Mouse (Mus musculus): ENCODE measurements around the gene Grb10.

DNA sequence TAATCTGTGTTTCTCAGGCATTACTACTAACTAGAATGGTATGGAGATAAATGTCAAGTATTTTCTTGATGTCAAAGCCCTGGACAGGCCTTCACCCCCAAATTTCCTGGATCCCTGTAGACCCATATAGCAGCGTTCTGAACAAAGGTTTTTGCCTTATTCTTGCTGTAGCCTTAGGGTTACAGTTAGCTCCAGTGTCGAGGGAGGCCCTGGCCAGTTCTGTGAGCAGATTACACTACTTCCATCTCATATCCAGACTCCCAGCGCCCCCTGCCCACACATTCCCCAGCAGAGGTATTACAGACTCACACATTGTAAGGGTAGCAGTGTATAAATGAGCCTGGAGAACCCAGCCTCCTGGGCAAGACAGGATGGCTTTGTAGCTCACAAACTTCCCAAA lies 615 bp upstream of the Grb10 start:
- TF ChIP-seq CTCF (conservative IDR thresholded peaks at IDR 0.05; ENCODE audit: insufficient read depth, insufficient read length, low read depth, low read length) = no peak
- no peak for TF ChIP-seq POLR2A (IDR thresholded peaks at IDR 0.05; ENCODE audit: low read depth, low read length)

Measured in kidney, adult 2 months (tissue).